Mouse (Mus musculus) megakaryocyte, embryonic 14.5 days (primary cell): ENCODE measurements around the gene Gm8909.

Experiments used
- FLI1 ChIP-seq: IDR thresholded peaks from 2 replicates; pipeline ENCODE4 v1.6.1; 2012; ENCODE audit warnings: low read length, inconsistent platforms, mixed read lengths
- GATA1 ChIP-seq: IDR thresholded peaks from 3 replicates; pipeline ENCODE4 v1.6.1; 2012; ENCODE audit warnings: mixed read lengths, low read length, inconsistent platforms, borderline replicate concordance

GRCm38 (mm10) chr17:36189491-36190168 is 21.3 kb upstream of the Gm8909 start:
- no peak for TF ChIP-seq GATA1
- TF ChIP-seq FLI1, result no peak
